Mouse (Mus musculus) central nervous system, embryonic 18 days (tissue): ENCODE data around the gene Afm. TPM values are rescaled to one million over a fixed set of nuclear protein-coding genes. Genes with fewer than 3 reads are reported as not detected.

Experiments used
- polyA plus RNA-seq: library from polyadenylated mRNA; depleted of rRNA; stranded (reverse); fragments of >200 nt; gene quantifications from 2 replicates; pipeline ENCODE4 v1.2.3, GENCODE M21; 2012; rRNA removed

Gene Afm
- not detected in 2 replicates for polyA plus RNA-seq

DNA sequence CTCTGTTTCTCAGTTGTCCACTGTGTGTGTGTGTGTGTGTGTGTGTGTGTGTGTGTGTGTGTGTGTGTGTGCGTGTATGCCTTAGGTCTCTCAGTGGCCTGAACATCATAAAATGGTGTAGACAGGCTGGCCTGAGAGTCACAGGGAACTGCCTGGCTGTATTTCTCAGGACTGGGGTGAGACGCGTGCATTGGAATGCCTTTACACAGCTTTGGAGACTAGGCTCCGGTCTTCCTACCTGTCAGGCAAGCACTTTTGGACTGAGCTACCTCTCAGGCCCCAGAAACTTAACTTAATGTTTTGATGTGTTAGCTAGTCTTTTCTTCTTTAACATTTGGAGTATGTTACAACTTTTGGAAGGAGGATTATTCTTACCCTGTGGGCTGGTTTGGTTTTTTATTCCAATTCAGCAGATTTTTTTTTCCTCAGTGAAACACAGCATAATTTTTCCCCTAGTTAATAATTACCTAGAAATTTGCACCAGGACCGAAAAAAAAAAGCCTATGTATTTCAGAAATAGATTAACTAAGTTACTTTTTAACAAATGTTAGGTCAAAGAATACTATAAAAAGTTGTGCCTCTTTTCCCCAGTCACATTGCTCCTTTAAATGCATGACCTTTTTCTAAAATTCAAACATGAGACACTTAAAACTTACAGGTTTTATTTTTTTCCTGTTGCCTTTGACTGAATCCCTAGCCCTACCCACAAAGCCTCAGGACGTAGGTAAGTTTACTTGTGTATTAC lies at the start of gene Afm:
TSS of gene Afm (plus strand) at position 577 of the 745 bp plus-strand sequence.

DNA sequence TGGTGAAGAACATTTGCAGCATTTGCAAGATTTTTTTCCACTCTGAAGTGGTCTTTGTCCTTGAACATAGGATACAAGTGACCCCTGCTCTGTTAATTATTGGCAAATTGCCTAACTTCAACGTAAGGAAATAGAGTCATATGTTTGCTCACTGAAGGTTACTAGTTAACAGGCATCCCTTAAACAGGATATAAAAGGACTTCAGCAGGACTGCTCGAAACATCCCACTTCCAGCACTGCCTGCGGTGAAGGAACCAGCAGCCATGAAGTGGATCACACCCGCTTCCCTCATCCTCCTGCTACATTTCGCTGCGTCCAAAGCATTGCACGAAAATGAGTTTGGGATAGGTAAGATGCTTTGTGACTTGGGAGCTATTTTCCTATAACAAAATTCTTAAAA lies 28.2 kb upstream of the Afm start, which contains the start of gene Afp:
TSS of gene Afp (plus strand) at position 220 of the 400 bp plus-strand sequence.

DNA sequence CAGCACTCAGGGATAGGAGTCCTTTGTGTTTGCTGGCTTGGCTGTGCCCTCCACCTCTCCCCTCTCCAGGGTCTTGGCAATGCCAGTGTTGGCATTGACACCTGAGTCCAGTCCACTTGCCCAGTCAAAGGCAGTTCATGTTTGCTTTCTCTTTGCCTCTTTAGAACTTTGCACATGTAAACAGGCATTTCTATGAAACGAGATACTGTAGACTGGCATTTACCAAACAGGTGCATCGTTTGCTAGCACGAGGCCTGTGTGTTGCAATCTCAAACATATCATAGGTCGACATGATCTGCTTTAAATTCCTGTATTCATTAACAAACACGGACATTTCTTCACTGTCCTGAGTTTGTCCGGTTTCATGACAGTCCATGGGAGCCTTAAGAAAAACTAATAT lies 42.0 kb downstream of the Afm start, which contains the start of gene 5830473C10Rik:
TSS of gene 5830473C10Rik (plus strand) at position 365 of the 400 bp plus-strand sequence.

Other genes starting within 250 kb of the Afm start
- 55.1 and 56.3 TPM in 2 replicates for gene Ankrd17, start 152.4 kb upstream of the Afm start, polyA plus RNA-seq
- 2.3 TPM in 2 replicates for gene Gm9958, start 151.7 kb upstream of the Afm start, polyA plus RNA-seq
- gene Alb, start 58.0 kb upstream of the Afm start, polyA plus RNA-seq: 1.3 and 2.0 TPM in 2 replicates
- 1.1 and 1.7 TPM in 2 replicates for gene Afp, start 28.2 kb upstream of the Afm start, polyA plus RNA-seq
- 0.17 and 0.18 TPM in 2 replicates for gene 5830473C10Rik, start 42.2 kb downstream of the Afm start, polyA plus RNA-seq
- 0.93 and 1.3 TPM in 2 replicates for gene Rassf6, start 121.7 kb downstream of the Afm start, polyA plus RNA-seq
- gene Cxcl5, start 240.4 kb downstream of the Afm start, polyA plus RNA-seq: 0.17 and 2.2 TPM in 2 replicates
- 0.48 and 229 TPM in 2 replicates for gene Ppbp, start 249.6 kb downstream of the Afm start, polyA plus RNA-seq